Mouse (Mus musculus): ENCODE measurements at regions not wholly inside any gene's neighbourhood (a gene's known extent, or its start where the extent isn't known, plus 50 kb on each side); places are given as distances from the start of the nearest gene placed in this dataset.

DNA sequence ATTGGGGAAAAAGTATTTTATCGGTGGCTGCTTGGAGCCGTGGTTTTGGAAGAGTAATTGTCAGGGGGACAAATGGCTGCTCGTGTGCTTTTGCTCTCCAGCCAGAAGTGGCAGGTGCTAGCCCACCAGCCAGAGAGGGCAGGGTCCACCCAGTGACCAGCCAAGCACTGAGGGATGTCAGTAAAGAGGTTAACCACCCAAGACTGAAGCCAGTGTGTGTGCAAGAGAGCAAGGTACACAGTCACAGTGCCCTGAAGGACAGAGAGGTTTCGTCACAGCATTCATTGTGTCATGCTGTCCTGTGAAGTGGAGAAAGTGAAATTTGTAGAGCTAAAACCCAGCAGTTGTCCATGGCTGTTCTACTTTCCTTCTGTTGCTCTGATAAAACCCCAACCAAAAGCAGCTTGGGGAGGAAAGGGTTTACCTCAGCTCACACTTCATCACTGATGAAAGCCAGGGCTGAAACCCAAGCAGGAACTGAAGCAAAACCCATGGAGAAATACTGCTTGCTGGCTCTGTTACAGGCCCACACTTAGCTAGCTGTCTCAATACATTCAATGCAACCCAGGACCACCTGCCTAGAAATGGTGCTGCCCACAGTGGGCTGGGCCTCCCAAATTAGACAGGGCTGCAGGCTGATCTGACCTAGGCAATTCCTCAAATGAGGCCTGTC is 126.8 kb upstream of the Irf2bp2 start:
- no peak for DNase-seq (ENCODE audit: low spot score in 2 of 2)

DNA sequence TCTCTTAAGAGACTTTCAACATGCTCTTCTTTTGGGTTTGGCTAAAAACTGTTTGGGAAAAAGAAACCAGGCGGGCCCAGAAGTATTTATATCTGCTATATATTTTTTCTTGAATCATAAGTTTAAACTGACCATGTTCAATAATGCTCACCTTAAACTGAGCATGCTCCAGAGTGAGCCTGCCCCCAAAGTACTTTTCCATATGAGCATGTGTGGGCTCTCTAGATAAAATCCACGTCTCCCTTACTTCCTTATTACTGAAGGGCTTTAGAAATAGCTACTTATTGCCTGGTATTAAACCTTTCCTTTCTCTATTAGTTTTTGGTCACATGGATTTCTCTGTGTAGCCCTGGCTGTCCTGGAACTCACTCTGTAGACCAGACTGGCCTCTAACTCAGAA is 126.0 kb upstream of the Irf2bp2 start:
- DNase-seq (ENCODE audit: low spot score in 2 of 2), result no peak

DNA sequence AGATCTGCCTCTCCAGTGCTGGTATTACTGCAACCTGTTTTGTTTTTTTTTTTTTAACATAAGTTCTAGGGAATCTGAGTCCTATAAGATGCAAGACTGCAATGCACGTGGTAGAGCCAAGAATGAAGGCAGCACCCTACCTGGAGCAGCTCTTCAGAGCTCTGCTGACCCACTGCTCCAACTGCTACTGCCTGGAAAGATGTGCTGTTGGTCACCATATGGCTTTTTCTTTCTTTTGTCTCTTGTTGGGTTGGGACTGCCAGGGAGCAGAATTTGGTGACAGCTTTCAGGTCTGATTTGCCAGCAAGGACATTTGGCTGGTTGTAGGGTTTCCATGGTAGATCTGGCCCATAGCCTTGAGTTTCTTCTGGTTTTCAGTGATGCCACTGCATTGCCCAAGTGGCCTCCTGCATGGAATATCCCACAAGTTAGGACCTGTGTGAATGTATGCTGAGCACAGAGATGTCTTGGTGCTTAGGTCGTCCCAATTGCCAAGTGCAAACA is 123.9 kb upstream of the Irf2bp2 start:
- DNase-seq (ENCODE audit: low spot score in 2 of 2), result peak; percentile 51 to 57

DNA sequence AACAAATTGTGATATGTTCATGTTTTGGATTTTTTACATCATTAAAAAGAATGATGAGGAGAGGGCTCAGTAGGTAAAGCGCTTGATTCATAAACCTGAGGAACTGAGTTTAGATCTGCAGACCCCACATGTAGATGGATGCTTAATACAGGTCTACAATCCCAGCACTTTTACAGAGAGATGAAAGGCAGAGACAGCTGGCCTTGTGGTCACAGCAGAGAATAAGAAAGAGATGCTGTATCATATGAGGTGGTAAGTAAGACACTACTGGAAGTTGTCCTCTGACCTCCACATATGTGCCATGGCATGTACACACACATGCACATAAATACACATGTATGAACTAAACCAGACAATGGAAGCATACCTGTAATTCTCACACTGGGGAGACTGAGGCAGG is 121.9 kb upstream of the Irf2bp2 start:
- DNase-seq (ENCODE audit: low spot score in 2 of 2), result no peak

DNA sequence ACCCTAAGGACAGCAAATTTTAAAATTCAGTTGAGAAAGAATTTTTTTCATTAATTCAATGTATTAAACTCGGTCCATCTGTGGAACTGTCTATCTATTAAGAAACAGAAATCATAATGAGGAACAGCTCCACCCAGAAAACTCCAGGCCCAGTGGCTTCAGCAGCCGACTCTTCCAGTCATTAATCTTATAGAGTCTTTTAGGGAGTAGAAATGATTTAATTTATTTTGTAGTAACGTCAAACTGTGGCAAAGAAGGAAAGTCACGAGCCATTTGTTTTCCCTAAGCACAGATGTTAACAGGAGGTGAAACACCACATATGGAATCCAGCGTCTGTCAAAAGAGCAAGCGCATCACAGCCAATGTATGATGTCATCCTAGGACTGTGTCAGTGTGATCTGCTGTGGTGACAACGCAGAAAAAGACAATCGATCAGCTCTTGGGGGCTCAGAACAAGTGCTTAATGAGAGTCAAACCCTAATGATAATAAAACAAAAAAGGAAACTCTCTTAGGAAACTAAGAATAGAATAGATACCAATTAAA is 119.9 kb upstream of the Irf2bp2 start:
- DNase-seq (ENCODE audit: low spot score in 2 of 2), result no peak

DNA sequence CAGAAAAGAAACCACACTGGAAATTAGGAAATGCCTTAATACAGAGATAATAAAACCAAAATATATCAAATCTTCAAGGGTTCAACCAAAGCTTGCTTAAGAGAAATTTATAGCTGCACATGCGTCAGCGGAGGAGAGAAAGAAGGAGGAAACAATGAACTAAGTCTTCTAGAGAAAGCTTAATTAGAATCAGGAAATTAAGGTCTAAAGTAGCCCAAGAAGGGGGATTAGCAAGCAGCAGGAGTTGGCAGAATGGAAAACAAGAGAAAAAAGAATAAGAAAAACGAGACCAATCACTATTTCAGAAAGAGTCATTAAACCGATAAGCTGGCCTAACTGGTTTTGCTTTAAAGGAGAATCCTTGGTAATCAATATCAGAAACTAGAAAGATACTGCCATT is 119.4 kb upstream of the Irf2bp2 start:
- DNase-seq (ENCODE audit: low spot score in 2 of 2), result no peak

DNA sequence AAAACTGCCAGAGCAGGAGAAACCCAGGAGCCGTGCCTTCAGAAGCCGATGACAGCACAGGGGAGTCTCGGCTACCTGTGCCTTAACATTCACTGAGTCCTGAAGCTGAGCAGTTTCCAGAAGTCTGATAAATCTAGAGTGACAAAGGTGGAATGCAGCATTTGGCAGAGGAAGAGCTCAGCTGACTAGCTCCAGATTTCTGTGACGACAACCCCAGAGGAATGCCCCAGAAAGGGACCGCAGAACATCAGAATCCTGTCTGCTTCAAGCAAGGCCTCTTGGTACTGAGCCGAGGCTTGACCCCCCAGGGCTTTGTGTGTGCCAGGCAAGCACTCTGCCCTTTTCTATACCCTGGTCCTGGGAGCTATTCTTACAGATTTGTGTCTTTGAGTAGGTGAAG is 119.0 kb upstream of the Irf2bp2 start:
- no peak for DNase-seq (ENCODE audit: low spot score in 2 of 2)

DNA sequence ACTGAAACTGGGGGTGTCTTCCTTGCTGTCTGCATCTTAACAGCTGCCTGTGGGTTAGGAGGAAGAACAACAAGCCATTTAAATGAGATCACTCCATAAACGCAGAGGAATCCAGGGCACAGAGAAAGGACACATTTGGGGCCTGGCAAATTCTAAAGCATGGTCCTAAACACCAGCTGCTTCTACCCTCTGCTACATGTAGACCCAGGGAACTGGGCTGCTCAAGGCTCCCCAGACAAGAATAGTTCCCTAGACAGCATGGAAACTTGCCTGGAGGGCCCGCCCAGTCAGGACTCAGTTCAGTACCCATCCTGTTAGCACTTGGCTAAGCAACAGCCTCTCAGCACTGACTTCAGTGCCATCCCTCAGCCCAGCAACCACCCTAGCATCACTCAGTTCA is 115.2 kb upstream of the Irf2bp2 start:
- no peak for DNase-seq (ENCODE audit: low spot score in 2 of 2)

DNA sequence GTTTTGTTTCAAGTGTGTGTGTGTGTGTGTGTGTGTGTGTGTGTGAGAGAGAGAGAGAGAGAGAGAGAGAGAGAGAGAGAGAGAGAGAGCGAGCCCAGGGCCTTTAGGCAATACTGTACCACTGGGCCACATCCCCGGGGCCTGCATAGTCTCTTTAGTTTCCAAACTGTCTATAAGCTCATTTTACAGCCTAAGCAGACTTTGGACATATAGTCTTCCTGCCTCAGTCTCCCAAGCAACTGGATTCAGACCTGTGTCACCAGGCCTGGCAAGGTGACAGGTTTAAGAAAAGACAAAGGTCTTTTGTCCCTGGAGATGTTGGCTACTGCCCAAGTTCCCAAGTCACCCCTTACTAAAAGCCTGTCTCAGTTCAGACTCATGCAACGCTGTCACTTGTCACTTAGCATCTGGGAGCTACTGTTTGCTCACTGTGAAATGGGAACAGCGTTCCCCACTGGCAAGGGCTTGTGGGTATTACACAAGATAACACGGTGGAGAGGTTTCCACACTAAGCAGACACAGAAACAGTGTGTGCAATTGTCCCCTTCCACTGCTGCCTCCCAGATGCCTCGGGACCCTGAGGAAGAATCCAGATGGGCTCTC is 113.6 kb upstream of the Irf2bp2 start:
- no peak for DNase-seq (ENCODE audit: low spot score in 2 of 2)

DNA sequence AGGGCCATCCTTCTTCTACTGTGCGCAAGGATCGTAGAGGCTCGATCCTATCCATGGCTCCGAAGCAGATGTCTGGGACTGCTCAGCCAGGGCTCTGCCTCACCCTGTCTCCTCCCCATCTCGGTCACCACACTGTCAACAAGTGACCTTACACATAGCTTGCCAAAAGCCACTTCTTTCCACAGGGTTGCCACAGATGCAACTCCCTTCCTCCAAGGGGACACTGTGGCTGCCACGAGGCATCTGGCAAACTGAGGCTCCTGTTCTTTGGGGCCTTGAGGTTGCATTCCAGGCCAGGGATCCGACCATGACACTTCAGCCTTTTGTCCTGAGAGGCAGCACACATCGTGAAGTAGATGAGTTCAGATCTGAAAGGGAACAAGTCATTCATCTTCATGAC is 112.5 kb upstream of the Irf2bp2 start:
- DNase-seq (ENCODE audit: low spot score in 2 of 2), result no peak

DNA sequence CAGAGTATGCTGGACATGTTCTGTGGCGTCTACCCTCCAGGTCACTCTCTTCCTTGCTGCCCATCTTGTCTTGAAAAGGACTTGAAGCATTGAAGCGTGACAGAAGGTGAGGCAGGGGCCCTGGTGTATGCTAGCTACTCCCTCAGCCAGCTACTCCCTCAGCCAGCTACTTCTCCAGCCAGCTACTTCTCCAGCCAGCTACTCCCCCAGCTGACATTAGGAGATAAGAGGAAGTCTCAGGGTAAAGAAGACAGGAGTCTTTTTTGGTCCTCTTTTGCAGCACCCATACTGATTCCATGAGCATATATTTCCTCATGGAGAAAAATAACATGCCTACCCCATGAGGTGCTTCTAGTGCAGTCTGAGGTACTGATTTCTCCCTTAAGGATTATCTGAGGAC is 111.6 kb upstream of the Irf2bp2 start:
- no peak for DNase-seq (ENCODE audit: low spot score in 2 of 2)

DNA sequence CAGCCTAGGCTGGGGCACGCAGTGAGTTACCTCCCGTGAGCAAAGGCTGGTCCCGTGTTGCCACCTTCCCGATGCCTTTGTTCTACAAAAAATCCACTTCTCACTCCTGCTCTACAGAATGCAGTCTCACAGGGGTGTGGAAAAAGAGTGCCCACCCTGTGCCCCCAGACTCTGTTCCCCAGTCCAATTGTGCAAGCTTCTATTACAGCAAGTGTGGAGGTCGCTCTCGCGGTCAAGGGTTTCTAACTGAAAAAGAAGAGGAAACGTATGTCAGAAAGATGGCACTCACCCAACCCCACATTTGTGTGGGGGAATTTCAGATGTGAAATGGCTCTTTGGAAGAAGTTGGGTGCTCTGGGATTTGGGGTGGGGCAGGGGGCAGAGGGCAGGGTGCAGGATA is 110.9 kb upstream of the Irf2bp2 start:
- no peak for DNase-seq (ENCODE audit: low spot score in 2 of 2)

DNA sequence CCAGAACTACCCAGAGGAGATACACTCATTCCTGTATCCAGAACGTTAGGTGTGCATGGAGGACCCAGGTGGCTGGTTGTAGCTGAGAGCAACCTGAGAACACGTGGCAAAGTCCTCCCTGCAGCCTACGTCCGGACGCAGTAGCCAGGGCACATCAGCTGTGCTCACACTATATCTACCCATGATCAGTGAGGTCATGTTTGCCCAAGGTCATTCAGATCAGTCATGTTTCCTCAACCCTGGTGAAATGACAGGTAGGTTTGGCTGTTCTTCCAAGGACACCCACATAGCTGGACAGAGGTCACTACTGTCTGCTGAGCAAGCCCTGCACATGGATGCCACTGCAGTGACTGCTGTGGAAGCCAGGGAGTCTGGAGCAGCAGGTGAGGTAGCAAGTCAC is 109.8 kb upstream of the Irf2bp2 start:
- DNase-seq (ENCODE audit: low spot score in 2 of 2), result no peak

DNA sequence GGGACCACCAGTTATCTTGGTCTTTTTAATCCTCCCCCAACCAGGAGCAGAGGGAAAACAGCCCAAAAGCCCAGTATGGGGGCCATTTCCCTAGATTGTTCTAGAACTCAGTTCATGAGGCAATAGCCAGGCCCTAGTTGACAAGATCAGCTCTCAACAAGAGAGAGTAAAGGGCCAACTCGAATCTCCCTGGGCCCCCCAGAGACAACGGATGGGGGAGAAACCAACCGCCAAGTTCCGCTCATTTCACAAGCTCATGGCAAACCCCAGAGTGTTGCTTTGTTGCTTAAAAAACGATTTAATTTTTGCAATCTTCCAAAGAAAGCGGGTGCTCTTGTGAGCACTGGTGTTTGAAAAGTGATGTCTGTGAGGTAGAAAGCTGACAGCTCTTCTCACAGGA is 108.5 kb upstream of the Irf2bp2 start:
- no peak for DNase-seq (ENCODE audit: low spot score in 2 of 2)

DNA sequence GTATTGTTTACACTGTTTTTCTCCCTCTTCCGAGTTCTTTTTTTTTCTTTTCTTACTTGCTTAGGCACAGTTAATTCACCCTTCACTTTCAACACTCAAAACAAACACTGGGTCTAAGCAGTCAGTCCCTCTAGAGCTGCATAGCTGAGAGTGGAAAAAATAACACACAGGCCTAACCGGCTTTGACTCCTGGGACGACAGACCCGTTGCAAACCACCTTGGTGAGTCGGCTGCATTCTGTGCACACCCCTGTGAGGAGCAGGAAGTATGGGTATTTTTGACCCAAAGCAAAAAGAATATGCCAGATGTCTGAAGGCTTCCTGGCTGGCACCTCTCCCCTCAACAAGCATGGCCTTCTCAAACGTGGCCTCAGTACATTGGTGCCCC is 105.6 kb upstream of the Irf2bp2 start:
- no peak for DNase-seq (ENCODE audit: low spot score in 2 of 2)

DNA sequence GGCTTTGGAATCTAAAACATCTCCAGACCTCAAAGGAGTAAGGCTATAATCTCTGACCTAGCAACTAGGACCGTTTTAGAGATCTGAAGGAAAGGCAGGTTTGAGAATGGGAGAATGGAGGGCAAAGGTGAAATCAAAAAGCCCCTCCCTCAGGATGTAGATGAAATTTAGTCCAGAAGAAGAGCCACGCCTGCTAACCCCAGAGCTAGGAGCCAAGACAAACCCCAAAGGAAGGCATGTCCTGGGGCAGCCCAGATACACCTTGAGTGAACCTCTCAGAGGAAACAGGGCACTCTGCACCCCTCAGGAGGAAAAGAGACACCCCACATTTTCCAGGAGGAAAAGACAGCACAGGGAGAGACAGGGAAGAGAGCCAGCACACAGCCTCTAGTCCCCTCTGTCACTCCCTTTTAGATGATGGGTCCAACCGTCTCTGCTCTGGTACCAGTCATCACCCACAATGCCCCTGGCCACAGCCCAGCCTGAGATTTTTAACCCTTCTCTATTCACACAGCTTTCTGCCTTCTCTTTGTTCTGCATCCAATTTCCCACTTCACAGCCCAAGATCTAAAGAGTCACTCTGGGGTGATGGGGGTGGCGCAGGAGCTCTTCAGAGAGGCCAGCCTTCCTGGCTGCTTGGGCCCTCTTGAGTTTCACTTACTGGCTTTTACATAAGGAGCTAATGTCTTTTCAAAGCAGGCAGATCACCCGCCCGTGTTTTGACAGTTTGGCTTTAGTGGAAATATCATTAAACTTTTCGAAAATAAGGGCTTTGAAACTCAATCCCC is 105.0 kb upstream of the Irf2bp2 start:
- no peak for DNase-seq (ENCODE audit: low spot score in 2 of 2)

DNA sequence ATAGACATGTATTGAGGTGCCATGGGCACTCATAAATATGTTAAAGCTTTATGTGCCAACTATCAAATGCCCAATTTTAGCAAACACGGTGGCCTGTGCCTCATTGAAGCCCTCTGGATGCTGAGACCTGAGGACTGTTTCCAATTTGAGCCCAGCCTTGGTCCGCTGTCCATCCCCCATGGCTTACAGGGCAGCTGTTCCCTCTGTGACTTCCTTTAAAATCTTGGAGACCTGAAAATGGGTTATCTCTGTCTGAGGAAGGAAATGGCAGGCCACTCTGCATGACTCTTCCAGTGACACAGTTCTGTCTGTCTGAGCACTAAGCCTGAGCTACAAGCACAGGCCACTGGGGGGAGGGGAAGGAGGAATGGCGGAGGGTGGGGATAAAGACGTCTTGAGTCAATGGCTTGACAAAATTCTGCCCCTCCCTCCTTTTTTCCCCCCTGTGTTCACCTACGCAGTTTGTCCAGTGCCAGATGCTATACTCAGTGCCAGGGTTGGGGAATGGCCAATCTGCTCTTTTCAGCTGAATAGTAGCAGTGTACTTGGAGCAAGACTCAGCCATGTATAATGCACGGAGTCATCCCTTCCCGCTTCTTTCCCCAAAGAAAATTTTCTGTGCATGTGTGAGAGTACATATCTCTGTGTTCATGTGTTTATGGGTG is 102.7 kb upstream of the Irf2bp2 start:
- DNase-seq (ENCODE audit: low spot score in 2 of 2), result no peak

DNA sequence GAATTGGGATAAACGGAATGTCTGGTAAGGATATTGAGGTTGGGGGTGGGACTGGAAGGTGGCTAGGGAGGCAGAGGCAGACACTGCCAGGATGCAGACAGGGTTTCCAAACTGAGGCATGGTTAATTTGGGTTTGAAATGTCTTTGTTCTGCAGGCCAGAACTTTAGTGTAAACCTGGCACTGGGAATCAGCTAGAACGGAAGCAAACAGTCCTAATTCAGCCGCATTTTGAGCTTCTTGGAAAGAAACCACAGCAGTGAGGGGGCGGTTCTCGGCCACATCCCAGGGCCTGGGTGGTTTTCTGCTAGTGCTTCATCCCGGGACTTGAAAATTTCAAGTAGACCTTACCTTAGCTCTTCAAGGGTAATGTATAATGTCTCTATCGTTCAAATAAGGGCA is 100.6 kb upstream of the Irf2bp2 start:
- DNase-seq (ENCODE audit: low spot score in 2 of 2), result peak in 1 of 2 experiments; percentile 52

DNA sequence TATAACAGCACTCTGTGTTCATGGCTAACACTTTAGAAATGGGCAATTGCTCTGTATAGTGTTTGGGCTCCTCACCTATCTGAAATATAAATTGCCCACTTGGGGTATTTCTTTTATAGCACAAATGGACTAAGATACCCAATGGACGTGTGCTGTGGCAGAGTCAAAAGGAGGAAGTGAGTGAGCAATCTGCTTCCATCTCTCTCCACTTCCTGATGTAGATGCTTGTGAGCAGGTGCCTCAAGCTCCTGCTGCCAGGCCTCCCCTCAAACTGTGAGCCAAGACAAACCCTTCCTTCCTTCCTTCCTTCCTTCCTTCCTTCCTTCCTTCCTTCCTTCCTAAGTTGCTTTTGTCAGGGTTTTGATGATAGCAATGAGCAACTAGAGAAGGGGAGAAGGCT is 99.9 kb upstream of the Irf2bp2 start:
- no peak for DNase-seq (ENCODE audit: low spot score in 2 of 2)

DNA sequence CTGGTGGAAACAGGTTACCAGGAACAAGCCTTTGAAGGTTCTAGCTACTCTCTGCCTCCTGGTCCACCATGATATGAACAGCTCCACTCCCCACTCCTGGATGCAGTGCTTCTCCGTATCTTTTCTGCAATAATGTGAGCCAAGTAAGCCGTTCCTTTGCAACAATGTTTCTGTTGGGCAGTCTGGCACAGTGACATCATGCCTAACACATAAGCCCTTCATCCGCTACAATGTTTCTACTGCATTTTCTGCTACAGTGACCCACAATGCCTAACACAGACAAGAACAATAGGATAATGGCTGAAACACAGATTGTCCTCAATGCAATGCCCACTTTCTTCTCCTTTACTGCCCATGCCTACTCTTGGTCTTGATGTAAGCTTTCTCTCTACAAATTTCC is 98.9 kb upstream of the Irf2bp2 start:
- no peak for DNase-seq (ENCODE audit: low spot score in 2 of 2)

DNA sequence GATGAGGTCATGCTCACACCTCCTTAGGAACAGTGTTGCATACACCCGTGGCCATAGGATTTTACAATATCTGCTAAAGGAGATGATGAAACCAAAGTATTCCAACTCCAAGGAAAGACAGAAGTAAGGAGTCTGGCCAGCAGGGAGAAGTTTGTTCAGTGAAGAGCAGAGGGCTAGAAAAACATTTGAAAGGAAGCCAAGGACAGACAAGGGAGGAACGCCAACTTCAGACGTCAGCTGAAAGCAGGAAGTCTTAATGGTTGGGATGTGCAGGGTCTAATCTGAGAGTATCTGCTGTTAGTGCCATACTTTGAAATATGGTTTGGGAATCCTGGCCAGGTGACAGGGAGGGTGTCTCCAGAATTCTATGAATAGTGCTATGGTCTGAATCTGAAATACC is 98.5 kb upstream of the Irf2bp2 start:
- DNase-seq (ENCODE audit: low spot score in 2 of 2), result no peak

DNA sequence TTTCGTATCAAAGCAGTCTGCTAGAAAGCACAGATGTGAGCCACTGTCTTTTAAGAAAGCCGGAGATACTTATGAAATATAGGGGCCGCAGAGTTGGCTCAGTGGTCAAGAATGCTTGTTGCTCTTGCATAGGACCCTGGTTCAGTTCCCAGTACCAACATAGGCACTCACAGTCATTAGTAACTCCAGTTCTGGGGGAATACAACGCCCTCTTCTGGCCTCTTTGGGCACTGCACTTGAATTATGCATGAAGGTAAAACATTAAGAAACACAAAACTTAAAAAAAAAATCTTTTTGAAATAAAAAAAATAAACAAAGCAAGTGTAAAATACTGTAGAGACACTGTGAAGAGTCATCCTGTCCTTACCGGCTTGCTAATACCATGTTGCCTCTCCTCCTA is 94.7 kb upstream of the Irf2bp2 start:
- no peak for DNase-seq (ENCODE audit: low spot score in 2 of 2)

Measured in layer of hippocampus, postnatal 10 days (tissue).